Mouse (Mus musculus) left cerebral cortex, adult 11 months (tissue): ENCODE results near the gene Cep95.
"Not testable (repeated sequence)": the region's sequence is repeated elsewhere in the genome, so short reads cannot be mapped to it uniquely, and the experiment has no call there.

ENCODE experiments used
- DNase-seq: peaks from one replicate; pipeline ENCODE4 v3.0.0; 2022; ENCODE audit warnings: low spot score

The Cep95 gene

DNA sequence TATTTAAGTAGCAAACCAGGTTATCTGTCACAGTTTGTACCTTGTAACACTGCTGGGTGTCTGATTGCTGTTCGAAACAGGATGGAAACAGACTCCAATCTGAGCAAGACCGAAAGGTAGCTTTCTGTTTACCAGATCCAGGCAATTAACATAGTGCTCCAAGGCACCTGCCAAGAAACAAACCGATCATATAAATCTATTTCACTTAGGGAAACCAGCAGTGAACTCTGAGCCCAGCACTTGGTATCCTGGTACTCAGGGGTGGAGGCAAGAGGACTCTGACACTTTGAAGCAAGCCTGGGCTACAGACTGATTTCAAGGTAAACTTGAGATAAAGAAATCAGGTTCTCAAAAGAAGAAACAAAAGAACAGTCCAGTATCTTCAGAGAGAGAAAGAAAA, 11.7 kb upstream of the Cep95 start:
- DNase-seq = no peak

DNA sequence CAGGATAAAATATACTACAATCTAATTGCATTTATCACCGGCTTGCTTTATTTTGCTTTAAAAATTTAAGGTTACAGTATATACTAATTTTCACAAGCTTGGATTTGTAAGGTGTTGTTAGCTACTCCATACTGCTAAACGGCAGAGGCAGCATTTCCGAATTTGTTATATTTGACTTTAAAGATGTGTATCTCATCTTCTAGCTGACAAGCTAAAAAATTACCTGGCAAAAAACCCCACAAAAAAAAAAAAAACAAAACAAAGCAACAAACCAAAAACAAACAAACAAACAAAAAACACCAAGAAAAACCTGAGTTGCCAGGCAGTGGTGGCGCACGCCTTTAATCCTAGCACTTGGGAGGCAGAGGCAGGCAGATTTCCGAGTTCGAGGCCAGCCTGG, 10.9 kb upstream of the Cep95 start:
- DNase-seq = no peak

DNA sequence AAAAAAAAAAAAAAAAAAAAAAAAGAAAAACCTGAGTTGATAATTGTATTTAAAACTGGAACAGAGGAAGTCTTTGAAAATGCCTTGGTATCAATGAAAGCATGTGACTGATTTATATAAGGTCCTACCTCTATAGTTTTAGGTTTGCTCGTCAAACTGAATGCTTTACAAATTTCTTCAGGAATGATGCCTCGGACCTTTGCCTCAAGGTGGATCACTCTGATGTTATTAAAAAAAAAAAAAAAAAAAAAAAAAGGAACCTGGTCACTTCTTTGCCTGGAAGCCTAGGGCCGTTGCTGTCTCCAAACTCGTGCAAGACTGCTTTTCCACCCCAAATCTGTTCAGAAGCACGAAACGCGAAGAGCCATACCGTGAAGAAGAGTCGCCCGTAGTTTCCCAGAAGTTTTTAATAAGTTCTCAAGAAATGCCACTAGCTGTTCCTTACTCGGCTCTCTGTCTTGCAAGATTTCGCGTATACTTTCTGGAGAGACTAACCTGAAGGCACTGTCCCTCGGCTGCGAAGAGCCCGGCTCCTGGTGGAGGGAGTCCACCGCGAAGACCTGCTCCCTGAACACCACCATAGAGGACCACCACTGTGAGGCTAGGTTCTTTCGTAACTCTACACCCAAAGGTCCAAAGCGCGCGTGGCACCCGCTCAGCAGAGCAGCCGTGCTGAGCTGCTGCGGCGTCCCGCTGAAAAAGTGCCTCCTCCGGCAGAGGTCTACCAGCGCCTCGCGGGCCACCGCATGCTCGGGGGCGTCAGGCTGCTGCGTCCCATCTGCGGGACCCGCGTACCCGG, 10.3 kb upstream of the Cep95 start:
- DNase-seq = no peak

DNA sequence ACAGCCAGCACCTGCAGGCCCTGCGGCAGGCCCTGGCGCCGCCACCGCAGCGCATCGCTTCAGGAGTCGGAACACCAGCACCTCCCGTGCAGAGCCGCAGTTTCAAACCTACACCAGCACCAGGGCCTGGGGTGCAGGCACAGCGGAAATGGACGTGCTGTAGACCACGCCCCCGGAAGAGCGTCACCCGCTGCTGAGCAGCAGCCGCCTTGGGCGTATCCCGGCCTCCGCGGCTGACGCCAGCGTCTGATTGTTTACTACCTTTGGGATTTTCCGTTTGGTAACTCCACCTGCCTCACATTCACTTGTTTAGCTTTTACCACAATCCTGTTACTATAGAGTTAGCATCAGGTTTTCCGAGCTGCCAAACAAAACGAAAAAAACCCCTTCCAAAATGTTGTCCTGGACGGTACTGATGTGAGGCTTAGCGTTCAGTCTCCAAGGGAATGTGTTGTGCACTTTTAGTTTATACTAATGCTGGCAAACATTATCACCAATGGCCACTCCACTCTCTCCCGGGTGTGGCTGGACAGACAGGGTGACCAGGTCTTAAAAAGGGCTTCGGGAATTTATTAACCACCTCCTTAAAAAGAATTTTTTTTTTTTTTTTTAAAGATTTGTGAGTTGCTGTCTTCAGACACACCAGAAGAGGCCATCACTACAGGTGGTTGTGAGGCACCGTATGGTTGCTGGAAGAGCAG, 9.5 kb upstream of the Cep95 start, which contains the start of gene Polg2:
Polg2 (minus strand) TSS at position 150 of the 701 bp plus-strand sequence.
- DNase-seq = peak; percentile 87

DNA sequence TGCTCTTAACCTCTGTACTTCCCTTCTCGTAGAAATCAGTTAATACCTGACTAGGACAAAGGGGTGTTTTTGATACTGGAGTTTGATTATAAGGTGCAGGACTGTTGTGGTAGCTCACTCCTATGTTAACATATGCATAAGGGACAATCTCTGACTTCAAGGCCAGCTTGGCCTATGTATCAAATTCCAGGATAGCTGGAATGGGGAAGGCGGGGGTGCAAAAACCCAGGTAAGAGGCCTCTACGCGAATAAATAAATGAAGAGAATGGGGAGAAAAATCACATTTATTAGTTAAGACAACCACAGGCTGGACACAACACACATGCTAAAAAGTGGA, 9.0 kb upstream of the Cep95 start:
- DNase-seq = no peak

DNA sequence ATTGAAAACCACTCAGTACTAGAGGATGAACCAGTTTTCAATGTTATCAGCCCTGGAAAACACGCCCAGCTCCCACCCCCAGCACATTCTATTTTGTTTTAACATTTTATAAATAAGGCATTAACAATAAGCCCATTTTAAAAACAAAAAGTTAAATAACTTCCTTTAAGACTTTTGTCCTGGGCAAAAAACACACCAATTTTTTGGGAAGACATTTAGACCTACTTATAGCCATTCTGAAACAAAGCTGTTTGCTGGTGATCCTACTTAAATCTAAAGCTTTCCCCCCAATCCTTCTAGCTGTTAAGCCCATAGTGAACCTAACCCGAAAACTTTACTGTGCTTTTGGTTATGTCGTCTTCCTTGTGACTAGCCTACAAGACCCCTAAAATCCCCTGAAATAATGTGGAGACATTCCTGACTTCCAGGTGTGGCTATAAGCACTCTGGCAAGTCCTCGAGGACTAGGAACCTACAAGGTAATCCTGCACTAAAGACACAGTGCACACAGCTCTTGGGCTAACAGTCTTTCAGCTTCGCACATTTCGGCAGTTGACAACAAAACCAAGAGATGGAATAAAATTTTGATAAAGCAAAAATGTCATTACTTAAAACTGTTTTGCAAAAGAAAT, 8.3 kb upstream of the Cep95 start:
- no peak for DNase-seq

DNA sequence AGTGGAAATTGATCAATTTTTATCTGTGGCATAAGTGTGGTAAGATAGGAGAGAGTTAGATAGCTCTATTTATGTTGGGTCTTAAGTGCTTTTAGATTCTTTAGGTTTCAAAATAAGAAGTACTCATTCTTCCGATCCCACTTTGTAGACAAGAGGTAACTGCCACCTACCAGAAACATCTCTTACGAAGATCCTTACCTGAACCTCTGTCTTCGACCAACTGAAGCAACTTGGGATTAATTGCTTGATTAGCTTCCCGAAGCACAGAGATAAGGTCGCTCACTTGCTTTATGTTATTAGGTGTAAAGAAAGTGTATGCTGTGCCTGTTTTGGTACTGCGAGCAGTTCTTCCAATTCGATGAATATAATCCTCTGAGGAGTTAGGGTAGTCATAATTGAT, 6.8 kb upstream of the Cep95 start:
- DNase-seq = not testable (repeated sequence)

DNA sequence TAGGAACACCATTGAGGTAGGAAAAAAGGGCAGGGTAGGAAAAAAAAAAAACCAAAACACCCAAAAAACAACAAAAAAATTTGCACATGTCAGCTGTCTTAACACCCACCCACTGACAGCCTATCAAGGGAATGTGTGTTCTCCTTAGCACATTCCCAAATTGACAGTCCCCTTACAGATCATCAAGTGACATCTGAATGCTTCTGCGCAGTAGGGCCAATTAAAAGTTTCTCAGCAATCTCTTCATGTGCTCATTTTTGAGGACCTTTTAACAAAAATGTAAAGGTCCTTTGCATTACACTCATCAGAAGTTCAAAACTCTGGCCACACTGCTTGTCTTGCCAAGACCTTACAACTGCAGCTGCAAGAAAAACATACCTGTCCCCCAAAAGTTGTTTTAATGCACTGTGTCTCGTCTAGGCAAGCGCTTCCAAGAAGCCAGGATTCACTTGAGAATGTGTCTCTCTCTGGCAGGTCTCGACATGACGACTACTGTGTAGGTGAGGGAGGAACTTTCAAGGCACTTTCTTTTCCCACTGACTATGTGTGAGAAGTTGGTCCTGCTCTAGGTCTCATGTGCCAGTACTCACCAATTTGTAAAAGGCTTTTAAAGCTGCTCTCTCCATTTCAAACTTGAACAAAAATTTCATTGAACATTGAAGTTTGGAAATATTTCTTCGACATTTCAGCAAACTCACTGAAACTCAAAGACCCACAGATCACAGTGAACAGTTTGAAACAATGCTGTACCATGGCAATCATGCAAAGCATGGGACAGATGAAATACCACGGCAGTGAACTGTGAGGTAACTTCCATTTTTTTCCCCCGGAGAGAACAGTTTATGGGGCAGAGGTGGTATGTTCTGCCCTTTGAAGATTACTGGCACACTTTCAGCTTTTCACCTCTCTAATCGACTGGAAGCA, 5.9 kb upstream of the Cep95 start:
- no peak for DNase-seq

DNA sequence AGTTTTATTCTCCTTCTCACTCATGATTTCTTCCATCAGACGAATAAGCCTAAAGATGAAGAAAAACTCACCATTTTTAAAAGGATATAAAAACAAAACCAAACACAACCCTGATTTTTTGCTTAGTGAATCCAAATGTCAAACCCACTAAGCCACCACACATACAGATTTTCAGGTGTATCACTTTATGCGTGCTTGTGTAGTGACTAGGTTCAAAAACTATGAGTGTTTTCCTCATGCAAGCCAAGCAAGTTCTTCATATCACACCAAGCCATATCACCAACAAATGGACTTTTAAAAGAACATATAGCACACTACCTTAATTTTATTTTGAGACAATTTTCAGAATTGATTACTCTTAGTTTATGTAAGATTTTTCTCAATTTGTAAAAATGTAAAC, 4.6 kb upstream of the Cep95 start:
- DNase-seq = no peak

DNA sequence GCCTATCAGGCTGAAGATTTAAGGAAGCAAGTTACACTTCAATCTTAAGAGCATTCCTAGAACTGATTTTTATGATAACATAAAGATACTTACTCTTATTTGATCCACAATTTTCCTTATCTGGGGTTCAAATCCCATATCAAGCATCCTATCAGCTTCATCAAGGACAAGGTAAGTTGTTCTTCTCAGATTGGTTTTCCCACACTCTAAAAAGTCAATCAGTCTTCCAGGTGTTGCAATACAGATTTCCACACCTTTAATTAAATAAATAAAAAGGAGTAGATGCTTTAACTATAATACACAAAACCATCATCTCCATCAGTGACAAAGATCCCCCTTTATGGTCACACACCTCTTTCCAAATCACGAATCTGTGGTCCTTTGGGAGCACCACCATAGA, 4.0 kb upstream of the Cep95 start:
- no peak for DNase-seq

DNA sequence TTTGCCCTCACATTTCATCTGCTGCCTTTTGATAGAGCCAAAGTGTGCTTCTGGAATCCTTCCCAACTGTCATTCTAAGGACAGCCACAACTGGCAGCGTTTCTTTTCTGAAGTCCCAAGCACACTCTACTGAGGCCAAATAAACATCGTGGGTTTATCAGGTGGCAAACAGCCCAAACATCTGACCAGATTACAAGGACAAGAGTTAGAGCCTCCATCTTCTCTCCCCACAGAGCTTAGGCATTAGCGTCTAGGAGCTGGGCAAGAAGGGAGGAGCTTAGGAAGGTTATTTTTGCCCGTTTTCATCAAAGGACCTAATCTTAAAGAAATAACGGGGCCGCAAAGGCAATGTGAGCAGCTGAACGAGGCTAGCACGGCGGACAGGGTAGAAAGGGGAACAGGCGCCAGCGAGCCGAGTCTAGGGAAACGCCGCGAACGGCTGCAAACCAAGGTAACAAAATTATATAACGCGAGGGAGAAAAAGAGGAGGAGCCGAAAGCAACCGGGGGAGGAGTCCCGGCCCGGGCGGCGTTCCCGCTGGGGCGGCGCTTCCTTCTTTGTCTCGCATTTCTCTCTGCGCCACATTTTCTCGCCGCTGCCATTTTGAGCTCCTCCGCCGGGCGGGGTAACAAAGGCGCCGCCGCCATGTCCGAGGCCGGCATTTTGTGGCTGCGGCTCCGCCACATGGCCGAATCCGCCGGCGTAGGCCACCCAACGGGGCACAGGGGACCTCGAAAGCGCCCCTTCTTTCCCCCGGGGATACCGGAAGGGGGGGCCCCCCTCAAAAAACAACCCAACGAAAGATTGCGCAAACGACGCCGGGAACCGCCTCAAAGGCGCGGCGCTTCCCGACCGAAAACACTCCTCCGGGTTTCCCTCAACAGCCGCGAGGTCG, 1.7 kb upstream of the Cep95 start:
- peak; percentile 79 for DNase-seq

DNA sequence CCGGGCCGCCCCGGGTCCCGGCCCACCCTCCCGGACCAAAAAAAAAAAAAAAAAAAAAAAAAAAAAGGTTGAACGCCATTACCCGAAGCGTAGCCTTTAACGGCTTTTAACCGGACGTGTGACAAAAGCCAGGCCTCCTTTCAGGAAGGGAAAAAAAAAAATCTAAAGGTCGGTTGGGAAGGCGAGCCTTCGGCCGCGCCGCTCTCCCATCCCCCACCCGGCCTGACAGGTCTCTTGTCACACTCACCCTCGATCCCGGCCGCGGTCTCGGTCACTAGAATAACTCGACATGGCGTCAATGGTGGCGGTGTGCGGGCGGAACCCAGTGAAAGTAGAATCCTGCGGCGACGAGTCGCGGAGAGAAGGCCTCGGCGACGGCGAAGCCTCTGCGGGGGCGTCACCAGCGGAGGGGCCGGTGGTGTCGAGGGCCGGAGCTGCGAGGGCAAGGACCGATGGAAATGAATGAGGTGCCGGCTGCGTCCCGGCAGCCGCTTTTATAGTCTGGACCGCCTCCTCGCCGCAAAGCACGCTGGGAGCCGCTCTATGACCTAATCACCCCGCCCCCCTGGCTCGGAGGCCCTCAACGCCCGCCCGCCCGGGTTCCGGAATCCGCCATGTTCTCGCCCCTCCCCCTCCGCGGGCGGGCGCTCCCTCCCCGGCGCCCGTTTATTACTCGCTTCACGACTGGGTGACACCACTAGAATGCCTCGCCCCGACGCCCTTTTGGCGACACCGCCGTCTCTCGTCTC, 852 bp upstream of the Cep95 start:
- DNase-seq = peak; percentile 94

DNA sequence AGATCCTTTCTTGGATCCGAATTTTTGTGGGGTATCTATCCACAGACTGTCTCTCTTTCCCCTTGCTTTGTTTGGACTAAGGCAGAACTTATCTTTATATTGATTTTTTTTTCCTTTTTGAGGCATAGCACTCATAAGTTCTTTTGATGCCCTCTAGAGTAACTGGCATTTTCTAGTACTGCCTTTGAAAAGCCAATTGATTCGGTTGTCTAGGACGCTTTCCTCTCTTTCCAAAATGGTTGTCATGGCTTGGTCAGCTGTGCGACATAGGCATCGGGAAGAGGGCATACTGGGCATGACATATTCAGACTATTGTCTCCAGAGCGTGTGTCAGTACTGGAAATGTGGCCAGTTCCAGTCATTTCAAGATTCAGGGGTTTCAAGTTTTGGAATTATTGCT, 597 bp downstream of the Cep95 start:
- no peak for DNase-seq

DNA sequence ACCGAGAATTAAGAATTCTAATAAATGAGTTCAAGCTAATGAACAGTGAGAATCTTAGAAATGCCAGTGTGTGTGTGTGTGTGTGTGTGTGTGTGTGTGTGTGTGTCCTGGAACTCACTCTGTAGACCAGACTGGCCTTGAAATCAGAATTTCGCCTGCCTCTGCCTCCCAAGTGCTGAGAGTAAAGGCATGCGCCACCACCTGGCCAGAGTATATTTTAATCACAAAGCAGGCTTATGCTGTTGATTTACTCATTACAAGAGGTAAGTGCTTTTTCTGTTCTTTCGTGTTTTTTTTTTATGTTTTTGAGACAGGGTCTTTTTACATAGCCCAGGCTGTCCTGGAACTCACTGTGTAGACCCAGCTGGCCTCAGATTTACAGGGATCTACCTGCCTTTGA, 4.8 kb downstream of the Cep95 start:
- no peak for DNase-seq

DNA sequence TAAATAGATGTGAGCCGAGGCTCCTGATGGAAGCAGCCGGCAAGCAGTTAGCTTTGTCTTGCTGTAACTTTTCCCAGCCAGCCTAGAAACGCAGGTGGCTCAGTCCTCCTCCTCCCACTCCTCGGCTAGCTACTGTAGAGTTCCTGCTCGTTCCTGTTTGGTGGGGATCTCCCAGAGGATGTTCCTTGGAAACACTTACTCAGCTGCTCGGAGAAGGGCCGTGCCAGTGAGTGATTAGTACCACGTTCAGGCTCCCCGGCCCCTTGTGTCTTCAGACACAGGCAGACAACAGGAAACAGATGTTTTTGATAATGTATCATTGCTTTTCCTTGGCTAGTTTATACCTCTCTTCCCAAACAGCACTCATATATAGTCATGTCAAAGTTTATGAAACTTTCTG, 6.6 kb downstream of the Cep95 start:
- no peak for DNase-seq

DNA sequence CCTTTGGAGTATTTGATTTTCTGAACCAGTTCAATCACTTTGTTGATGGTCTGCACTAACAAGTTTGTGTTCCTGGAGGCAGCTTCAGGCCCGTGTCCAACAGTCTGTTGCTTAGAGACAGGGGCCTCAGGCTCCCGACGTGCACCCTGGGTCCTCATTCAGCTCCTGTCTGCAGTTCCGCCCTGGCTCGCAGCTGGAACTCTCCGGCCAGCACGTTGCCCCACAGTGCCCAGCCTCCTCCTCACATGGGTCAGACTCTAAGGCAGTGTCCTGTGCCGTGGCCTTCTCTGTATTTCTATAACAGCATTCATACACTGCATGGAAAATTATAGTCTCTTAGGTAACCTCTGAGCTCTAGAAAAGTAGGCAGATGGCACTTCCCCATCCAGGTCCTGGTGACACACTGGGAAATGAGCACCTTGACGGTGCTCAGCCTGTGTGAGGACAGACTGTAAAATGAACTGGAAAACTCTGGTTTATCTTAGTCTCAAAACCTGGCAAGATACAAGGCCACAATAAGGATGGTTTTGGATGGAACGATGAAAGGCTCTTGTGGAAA, 13.1 kb downstream of the Cep95 start:
- DNase-seq = no peak

DNA sequence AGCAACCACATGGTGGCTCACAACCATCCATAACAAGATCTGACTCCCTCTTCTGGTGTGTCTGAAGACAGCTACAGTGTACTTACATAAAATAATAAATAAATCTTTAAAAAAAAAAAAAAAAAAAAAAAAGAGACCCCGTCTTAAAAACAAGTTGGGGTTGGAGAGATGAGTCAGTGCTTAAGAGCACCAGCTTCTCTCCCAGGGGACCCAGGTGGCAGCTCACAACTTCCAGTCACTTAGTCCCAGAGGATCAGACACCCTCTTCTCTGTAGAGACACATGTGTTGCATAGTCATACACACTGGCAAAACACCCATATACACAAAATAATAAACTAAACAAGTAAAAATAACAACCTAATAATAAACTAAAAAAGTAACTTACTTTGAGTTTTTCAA, 18.4 kb downstream of the Cep95 start:
- DNase-seq = not testable (repeated sequence)

DNA sequence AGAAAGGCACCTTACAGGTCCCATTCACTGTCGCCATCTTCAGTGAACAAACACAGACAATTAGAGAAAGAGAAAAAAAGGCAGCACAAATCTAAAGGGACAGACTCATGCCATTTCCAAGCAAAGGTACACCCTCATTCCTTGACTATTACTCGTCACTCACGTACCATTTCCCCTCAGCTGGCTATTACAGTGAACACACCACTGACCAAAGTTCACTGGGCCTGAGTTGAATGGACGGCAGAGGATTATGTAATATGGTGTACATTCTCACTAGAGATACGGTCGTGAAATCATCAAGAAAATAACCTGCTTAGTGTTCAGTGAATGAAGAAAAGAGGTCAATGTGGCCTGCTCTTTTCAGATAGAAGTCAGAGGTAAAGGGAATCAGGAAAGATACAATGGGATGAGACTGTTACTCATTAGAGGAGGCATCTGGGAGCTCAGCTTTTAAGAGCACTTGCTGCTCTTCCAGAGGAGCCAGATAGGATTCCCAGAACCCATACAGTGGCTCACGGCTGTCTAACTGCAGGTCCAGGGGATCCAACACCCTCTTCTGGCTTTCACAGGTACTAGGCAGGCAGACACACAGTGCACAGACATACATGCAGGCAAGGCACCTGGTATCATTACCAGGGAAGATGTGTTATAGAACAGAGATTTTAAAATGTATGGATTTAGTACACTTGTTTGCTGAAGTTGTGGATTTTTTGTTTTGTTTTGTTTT, 23.5 kb downstream of the Cep95 start:
- no peak for DNase-seq

DNA sequence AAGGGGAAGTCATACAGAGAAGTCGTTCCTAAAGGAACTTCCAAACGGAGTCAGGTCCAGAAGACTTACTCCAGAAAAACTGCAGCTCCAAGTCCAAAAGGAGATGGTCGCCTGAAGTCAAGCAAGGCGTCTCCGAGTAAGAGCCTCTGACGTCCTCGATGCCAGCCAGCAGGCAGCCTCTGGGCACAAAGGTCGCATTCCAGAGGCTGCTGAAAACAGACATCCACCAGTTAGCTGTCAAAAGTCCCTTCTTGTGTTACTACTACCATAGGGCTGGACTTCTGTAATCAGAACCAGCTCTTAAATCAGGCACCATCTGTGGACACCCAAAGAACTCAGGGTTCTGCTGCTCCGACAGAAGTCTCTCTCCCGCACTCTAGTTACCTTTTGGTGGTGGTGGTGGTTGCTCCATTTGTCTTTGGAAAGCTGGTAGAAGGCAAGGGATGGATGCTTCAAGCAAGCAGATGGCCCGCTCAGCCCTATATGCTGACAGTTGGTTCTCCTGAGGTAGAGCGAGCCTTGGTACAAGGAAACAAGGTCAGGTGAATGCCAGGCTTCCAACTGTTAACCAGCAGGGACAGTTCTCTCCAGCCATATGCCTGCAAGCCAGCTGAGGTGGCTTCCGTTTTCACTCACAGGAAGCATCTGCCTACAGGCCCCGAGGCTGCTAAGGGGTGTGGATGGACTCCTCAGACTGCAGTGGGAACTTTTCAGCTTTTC, 25.7 kb downstream of the Cep95 start:
- DNase-seq = no peak
